In the genomic region with DNA sequence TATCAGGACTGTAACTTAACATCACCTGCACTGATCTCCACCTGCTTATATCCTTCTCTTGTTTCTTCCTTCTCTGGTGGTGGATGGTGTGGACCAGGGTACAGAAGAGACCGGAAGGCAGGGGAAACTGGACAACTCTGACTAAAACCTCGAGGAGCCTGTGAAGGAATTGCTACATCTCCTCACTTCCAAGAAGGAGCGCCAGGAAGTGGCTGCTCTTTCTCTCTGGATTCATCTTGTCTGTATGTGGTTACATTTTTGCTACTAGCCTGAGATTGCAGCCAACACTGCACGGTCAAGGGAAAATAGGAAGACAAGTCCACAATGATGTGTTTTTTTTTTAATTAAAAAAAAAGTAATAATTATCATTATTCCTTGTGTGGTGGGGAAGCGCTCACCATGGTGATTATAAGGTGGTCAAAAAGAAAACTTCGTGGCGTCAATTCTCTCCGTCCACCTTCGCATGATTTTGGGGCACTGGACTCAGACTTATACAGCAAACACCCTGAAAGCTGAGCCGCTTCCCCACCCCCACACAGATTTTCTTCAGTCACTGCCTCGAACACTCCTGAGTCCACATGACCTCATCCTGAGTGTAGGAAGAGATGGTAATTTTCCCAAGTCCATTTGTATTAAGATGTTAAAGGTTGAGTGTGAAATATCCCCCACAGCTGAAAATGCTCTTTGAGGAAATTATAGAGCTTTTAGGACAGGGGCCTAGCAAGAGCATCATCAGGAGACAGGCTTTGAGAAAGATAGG, we compare ENCODE assay signal across 16 mouse cellular contexts.
"Had no signal": no experiment of that assay in that cellular context is flagged by ENCODE, and none has a peak within 500 bp of the region (broad histone marks: within the 10 kb centered on the region; RNA-seq: fewer than 3 reads in every experiment).

No protein-coding gene starts in this region.

- DNase-seq: gastrocnemius, postnatal 14 days; gastrocnemius, postnatal 36 days; heart, adult 18-20 months; heart, postnatal 10 days; heart, postnatal 36 days; kidney, adult 11 months; kidney, adult 2 months; kidney, adult 9 months; kidney, postnatal 14 days; kidney, postnatal 36 days; layer of hippocampus, adult 9-11 months; layer of hippocampus, postnatal 36 days; left cerebral cortex, postnatal 4 days had no signal

- ATAC-seq: hindbrain, postnatal 0 days; intestine, embryonic 16.5 days; liver, embryonic 12.5 days had no signal
